Mouse (Mus musculus): Measurements from ENCODE around the gene Klk1b5.
"Not testable (repeated sequence)": the region's sequence is repeated elsewhere in the genome, so short reads cannot be mapped to it uniquely, and the experiment has no call there.

DNA sequence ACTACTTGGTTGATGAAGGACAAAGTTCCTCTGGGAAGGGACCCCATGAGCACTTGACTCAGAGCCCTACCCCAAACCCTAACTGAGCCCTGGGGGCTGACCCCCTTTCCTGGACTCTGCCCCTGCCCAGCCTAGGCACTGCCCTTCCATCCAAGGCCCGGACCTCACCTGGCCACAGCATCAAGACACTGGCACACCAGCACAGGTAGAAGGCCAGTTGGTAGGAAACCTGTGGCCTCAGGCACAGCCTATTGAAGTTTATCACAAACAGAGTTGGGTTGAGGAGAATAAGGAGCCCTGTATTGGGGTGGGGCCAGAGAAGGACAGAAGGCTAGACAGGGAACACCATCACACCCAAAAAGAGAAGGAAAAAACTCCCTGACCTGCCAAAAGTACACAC, 22.3 kb upstream of the Klk1b5 start:
- TF ChIP-seq CTCF, EP300 (IDR thresholded peaks at IDR 0.05; ENCODE audit: low read depth): not testable (repeated sequence)

Measured in liver, postnatal 0 days (tissue).